Mouse (Mus musculus) spleen, adult 2 months (tissue): Measurements from ENCODE around the gene Tex45. TPM values are rescaled to one million over a fixed set of nuclear protein-coding genes. Genes with fewer than 3 reads are reported as not detected.

Experiments
- DNase-seq, 2 experiments: peaks; one replicate each; pipeline versions ENCODE4 v3.0.0 to v3.0.0-alpha.2; 2012 to 2021; ENCODE audit warnings: low spot score in 2 of 2, low read depth in 1 of 2
- H3K27ac ChIP-seq: fragments of 200-500 bp; 2 replicates; pipeline ENCODE4 v1.5.1; 2012; ENCODE audit warnings: low read length, inconsistent platforms; ENCODE audit not compliant: insufficient read depth
- H3K27me3 ChIP-seq: fragments of 200-500 bp; 2 replicates; pipeline ENCODE4 v1.6.1; 2012; ENCODE audit warnings: mild to moderate bottlenecking, moderate library complexity, low read length, inconsistent platforms; ENCODE audit not compliant: control insufficient read depth, insufficient read depth
- H3K36me3 ChIP-seq: fragments of 200-500 bp; 2 replicates; pipeline ENCODE4 v1.6.1; 2012; ENCODE audit warnings: mild to moderate bottlenecking, low read length, inconsistent platforms; ENCODE audit not compliant: control insufficient read depth, insufficient read depth
- H3K4me1 ChIP-seq: fragments of 200-500 bp; 2 replicates; pipeline ENCODE4 v1.6.1; 2011; ENCODE audit warnings: inconsistent platforms; ENCODE audit not compliant: control insufficient read depth, insufficient read depth, insufficient read length
- H3K4me3 ChIP-seq: fragments of 200-500 bp; 2 replicates; pipeline ENCODE4 v1.5.1; 2011; ENCODE audit warnings: mild to moderate bottlenecking, inconsistent platforms; ENCODE audit not compliant: insufficient read depth, insufficient read length; ENCODE audit errors: extremely low read depth
- CTCF ChIP-seq: fragments of 200-500 bp; IDR thresholded peaks from 2 replicates; pipeline ENCODE4 v1.5.1; 2011; ENCODE audit warnings: mild to moderate bottlenecking, inconsistent platforms; ENCODE audit not compliant: insufficient read depth, insufficient read length, insufficient replicate concordance; ENCODE audit errors: extremely low read depth
- POLR2A ChIP-seq: fragments of 200-500 bp; IDR thresholded peaks from 2 replicates; pipeline ENCODE4 v1.6.1; 2011; ENCODE audit warnings: low read depth, low read length, inconsistent platforms
- WGBS: fragments of 180-500 bp; shearing (Covaris S2); methylation state at CpG from one replicate; pipeline ENCODE4 v1.1.7; 2018; 5-methylcytosine and 5-hydroxymethylcytosine counted together
- polyA plus RNA-seq: library from polyadenylated mRNA; depleted of rRNA; stranded (reverse); fragments of >200 nt; gene quantifications from 2 replicates; pipeline ENCODE4 v1.2.3, GENCODE M21; 2012

Tex45 gene
- polyA plus RNA-seq, 1 experiment, result 0.05 TPM

GRCm38 (mm10) chr8:3514681-3515247 lies 44.1 kb downstream of the Tex45 start:
- WGBS, result 44% methylated on average over 13 of the region's 13 CpGs
- Histone ChIP-seq H3K36me3 (peaks cover 3% of the 10 kb centered on the region), H3K4me3 (no peak overlapping the region), H3K27ac (no peak overlapping the region), H3K4me1 (no peaks in the 10 kb centered on the region; the same call in 1 of the 2 replicates), H3K27me3 (no peaks in the 10 kb centered on the region)
- DNase-seq, result no peak
- TF ChIP-seq CTCF, result no peak
- no peak; the same call in 1 of the 2 replicates for TF ChIP-seq POLR2A

- Histone ChIP-seq H3K27me3 (no peaks in the 10 kb centered on the region), H3K36me3 (peaks cover 2% of the 10 kb centered on the region), H3K27ac (peak within 1 kb of the TSS; percentile 51), H3K4me1 (no peaks in the 10 kb centered on the region; the same call in 1 of the 2 replicates), H3K4me3 (peak within 1 kb of the TSS; percentile 66)
- peak; percentile 49 to 88 for DNase-seq
- WGBS, result under 1% methylated on average over 25 of the region's 25 CpGs
- TF ChIP-seq POLR2A, result no peak; the same call in none of the 2 replicates
- no peak for TF ChIP-seq CTCF
Observed at GRCm38 (mm10) chr8:3515260-3515671, 44.6 kb downstream of the Tex45 start, which contains the start of gene Pnpla6. TSS of gene Pnpla6 (plus strand) at chr8:3515384.

DNA sequence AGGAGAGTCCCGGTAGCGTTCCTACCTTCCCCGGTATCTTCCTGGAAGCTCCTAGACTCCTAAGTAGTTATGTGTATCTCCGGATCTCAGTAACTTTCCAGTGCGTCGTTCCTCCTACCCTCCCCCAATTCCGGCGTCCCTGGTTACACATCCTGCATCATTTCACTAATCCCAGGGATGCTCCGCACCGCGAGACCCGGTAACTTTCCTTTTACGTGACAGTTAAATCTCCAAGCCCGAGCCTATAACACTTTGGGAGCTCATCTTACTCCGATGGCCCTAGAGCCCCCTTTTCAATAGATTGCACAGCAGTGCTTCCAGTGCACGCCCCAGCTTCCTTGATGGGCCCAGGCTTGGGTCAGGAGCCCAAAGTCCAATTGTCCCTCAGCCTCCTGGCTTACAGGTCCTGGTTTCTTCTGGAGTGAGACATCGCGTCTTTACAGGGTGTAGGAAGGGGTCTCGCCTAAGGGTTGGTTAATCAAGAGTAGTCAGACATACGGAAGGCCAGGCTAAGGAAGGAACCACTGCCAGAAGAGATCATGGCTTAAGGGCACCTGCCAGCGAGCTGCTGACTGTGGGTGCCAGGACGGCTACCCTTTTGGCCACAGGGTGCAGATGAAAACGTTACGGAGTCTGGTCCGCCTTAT lies 45.2 kb downstream of the Tex45 start:
- Histone ChIP-seq H3K36me3 (no peaks in the 10 kb centered on the region), H3K27ac (peak overlapping the region; percentile 50), H3K4me3 (peak overlapping the region; percentile 66), H3K27me3 (no peaks in the 10 kb centered on the region), H3K4me1 (no peaks in the 10 kb centered on the region; the same call in 1 of the 2 replicates)
- no peak for TF ChIP-seq CTCF
- TF ChIP-seq POLR2A, result no peak
- DNase-seq, result peak in 1 of 2 experiments; percentile 20
- WGBS, result under 1% methylated on average over 25 of the region's 25 CpGs

DNA sequence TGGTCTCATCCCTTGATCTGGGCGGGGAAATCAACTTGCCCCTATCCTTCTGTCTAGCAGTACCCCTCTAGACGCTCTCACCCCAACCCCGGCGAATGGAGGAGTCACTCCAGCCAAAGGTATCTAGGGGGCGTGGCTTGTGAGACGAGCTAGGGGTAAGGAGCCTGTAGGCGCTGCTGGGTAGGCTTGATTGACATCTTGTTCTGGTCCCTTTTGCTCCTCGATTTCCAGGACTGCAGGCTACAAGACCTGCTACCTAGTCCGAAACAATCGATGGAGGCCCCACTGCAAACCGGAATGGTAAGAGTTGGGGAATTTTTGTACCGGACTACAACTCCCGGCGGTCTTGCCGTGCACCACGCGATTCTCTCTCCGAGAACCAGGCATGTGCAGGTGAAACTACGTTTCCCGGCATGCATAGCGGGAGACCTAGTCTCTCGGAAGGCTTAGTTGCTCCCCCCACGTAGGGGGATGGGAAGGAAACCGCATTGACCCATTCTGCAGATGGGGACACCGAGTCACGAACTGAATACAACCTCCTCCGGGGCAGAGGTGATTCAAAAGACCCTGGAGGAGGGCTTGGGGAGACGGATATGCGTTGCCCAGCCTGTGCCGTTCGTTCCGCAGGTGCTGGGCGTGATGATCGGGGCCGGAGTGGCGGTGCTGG lies 45.9 kb downstream of the Tex45 start:
- TF ChIP-seq CTCF (no peak), POLR2A (peak; percentile 32; the same call in 1 of the 2 replicates)
- Histone ChIP-seq H3K4me3 (peak overlapping the region; percentile 66), H3K4me1 (no peaks in the 10 kb centered on the region; the same call in 1 of the 2 replicates), H3K27ac (peak overlapping the region; percentile 50), H3K27me3 (no peaks in the 10 kb centered on the region), H3K36me3 (peaks cover 1% of the 10 kb centered on the region; the same call in 1 of the 2 replicates)
- peak; percentile 82 to 93 for DNase-seq
- under 1% methylated on average over 36 of the region's 36 CpGs for WGBS

- WGBS, result 6% methylated on average over 16 of the region's 16 CpGs
- H3K36me3 ChIP-seq, result peaks cover 1% of the 10 kb centered on the region; the same call in 1 of the 2 replicates
- H3K4me1 ChIP-seq, result no peaks in the 10 kb centered on the region; the same call in 1 of the 2 replicates
- no peaks in the 10 kb centered on the region for H3K27me3 ChIP-seq
- H3K27ac ChIP-seq, result no peak overlapping the region; the same call in 1 of the 2 replicates
- no peak for DNase-seq
- peak overlapping the region; percentile 66 for H3K4me3 ChIP-seq
- no peak for TF ChIP-seq POLR2A
- TF ChIP-seq CTCF, result no peak
Observed at GRCm38 (mm10) chr8:3517117-3517495, 46.4 kb downstream of the Tex45 start.

DNA sequence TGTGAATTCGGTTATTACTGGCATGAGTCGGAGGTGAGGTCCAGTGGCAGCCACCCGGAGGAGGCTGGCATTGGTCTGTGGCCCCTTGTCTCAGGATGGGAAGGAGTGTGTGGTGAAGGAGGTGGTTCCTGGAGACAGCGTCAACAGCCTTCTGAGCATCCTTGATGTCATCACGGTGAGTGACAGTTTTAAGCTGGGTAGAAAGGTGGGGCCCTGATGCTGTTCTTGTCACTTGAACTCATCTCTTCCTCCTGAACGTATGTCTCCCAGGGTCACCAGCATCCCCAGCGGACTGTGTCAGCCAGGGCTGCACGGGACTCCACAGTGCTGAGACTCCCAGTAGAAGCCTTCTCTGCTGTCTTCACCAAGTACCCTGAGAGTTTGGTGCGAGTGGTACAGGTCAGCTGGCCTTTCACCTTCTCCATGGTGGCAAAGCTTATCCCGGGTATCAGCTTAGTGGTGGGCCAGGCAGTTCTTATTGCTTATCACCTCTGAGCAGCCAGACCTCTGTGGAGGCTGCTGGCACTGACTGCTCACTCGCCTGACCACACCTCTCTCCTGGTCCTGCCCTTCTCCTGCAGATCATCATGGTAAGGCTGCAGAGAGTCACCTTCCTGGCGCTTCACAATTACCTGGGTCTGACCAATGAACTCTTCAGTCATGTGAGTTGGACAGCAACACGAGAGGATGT lies 51.5 kb downstream of the Tex45 start:
- no peak for DNase-seq
- no peak for TF ChIP-seq CTCF
- no peak for TF ChIP-seq POLR2A
- peaks cover 21% of the 10 kb centered on the region for H3K36me3 ChIP-seq
- WGBS, result 84% methylated on average over 13 of the region's 13 CpGs
- no peak overlapping the region for H3K4me3 ChIP-seq
- no peaks in the 10 kb centered on the region for H3K4me1 ChIP-seq
- no peaks in the 10 kb centered on the region for H3K27me3 ChIP-seq
- no peak overlapping the region for H3K27ac ChIP-seq
